Mouse (Mus musculus) heart, postnatal 10 days (tissue): ENCODE measurements at regions not wholly inside any gene's neighbourhood (a gene's known extent, or its start where the extent isn't known, plus 50 kb on each side); places are given as distances from the start of the nearest gene placed in this dataset.

ENCODE experiments used
- DNase-seq, 2 experiments: peaks; one replicate each; pipeline ENCODE4 v3.0.0; 2021
- intact Hi-C: fragments of 180-260 bp; cut with DNase I; formaldehyde crosslinking; loops from one replicate; pipeline ENCODE4 v1.15.1; 2025

DNA sequence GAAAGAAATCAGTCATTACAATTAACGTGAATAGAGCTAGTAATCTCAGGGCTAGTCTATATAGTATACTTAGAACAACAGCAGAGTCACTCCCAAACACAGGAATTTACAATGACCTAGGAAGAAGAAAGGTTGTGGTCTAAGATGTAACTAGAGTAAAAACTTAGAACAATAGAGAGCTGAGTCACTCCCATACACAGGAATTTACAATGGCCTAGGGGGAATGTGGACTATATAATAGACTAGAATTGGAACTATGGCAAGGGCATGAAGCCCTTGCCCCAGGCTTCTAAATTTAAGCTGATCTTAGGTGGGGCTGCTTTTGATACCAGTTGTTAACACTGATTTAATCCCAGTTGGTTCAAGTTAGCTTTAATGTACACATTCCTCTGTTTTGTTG lies 1956.9 kb upstream of the Cdh20 start:
- no peak for DNase-seq
- intact Hi-C loops, result no loop called here

DNA sequence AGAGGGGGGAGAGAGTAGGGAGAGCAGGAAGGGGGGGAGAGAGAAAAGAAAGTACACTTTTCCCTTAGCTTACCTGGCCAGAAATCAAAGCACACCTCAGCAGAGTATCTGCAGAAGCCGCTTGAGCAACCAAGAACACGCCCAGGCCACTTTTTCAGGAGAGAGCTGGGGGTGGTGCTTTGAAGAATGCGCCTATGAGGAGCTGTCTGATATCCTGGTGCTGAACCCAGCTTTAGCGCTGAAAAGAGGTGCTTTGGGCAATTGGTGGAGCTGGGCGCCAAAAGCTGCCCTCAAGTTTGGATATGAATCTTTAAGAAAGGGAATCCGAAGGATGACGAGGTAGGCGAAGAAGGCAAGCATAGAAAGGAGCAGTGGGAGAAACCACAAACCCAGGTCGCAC lies 1943.3 kb upstream of the Cdh20 start:
- intact Hi-C loops, result no loop called here
- peak in 1 of 2 experiments; percentile 3 for DNase-seq

DNA sequence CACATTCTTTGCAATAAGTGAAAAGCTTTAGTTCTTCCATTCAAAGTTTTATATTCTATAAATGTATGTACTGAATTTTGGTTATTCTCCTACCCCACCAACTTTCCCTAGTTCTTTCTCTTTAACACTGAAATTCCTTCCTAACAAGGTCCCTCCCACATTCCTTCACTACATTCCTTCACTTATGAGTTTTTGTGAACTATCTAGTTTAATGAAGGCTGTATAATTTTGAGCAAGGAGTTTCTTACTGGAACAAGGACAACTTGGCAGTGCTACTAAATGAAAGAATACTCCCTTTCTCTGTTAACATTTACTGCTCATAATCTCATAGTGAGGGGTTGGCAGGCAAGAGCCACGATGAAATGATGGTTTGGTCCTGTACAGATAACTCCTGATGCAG lies 1905.9 kb upstream of the Cdh20 start:
- intact Hi-C loops, result no loop called here
- DNase-seq, result no peak

DNA sequence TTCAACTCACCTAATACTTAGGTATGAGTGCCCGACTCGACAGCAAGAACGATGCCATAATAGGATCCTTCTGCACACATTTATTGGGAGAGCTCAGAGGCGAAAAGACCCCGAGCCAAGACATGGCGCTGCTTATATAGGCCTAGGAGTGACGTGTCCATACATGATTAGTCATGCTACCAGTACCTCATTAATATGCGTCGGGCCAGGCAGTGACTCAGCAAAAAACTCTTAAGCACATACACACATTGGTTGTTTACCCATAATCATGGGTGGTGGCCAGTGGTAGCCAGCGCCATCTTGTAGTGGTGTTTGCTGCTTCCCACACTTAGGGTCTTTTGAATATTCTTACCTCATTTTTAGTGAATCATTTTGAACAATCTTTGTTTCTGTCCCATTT lies 1889.2 kb upstream of the Cdh20 start:
- no peak for DNase-seq
- intact Hi-C loops, result no loop called here

DNA sequence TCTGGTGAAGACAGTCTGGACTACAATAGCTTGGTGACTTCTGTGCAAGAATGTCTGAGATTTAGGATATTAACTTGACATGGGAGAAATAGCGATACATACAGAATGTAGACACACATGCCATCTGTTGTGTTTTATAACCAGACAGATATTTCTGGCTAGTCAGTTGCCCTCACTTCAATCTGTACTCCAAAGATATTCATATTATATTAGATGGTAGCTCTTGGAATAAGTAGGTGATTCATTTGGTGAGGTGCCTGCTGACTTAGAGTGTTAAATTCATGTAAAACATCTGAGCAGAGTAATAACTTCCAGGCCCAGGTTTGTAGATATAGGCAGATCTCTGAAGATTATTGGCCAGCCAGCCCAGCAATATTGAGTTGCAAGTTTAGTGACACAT lies 1869.2 kb upstream of the Cdh20 start:
- intact Hi-C loops, result no loop called here

DNA sequence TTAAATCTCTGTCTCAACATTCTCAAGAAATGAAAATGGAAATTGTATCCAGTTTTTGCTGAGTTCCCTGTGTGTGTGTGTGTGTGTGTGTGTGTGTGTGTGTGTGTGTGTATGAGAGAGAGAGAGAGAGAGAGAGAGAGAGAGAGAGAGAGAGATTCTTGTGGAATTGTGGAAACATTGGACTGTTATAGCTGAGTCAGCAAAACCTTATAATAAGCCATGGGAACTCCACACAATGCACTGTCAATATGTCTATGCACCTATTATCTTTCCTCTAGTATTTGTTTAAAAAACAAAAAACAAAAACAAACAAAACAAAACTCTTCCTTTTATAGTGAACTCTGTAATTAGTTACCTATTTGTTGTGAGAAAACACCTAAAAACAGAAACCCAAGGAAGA lies 1845.2 kb upstream of the Cdh20 start:
- no peak for DNase-seq
- intact Hi-C loops, result no loop called here

More for the DNA sequence above, 1869.2 kb upstream of the Cdh20 start:
- DNase-seq, result no peak
